Mouse (Mus musculus) layer of hippocampus, postnatal 10 days (tissue): Measurements from ENCODE around the gene Iah1. TPM values are rescaled to one million over a fixed set of nuclear protein-coding genes. Genes with fewer than 3 reads are reported as not detected.

ENCODE experiments used
- DNase-seq, 2 experiments: peaks; one replicate each; pipeline ENCODE4 v3.0.0; 2021; ENCODE audit warnings: low spot score in 2 of 2
- total RNA-seq, 2 experiments: library from RNA; stranded (reverse); gene quantifications; 2 replicates each; pipeline ENCODE4 v1.2.3; 2021

The Iah1 gene
- total RNA-seq, 2 experiments from 2014 or later: 17.8 to 20.6 TPM

GRCm38 (mm10) chr12:21364624-21365435 is 48.6 kb downstream of the Iah1 start:
- no peak for DNase-seq

GRCm38 (mm10) chr12:21368376-21369086 is 52.3 kb downstream of the Iah1 start:
- DNase-seq: no peak

DNA sequence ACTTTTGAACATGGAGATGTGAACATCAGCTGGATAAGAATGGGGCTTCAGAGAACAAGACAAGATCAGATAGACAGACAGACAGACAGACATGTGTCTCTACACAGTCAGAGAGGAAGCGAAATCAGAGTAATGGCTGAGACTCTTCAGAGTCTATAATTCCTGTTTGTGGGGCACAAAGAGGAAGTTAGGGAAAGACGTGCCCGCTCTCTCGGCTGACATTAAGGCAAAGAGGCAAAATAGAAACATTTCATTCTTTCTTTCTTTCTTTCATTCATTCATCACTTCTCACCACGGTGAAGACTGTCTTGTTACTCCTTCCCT is 52.9 kb downstream of the Iah1 start:
- no peak for DNase-seq

GRCm38 (mm10) chr12:21370035-21370611 is 53.9 kb downstream of the Iah1 start:
- DNase-seq: no peak

- DNase-seq: peak; percentile 97
Measured at GRCm38 (mm10) chr12:21373100-21373819, 57.1 kb downstream of the Iah1 start, which contains the start of gene Adam17. Gene Adam17 (minus strand): TSS chr12:21373632.

Other genes starting within 250 kb of the Iah1 start
- gene Cpsf3, start 31.0 kb upstream of the Iah1 start, total RNA-seq: 10 to 100 TPM; 53.1 to 56.8 TPM
- 10 to 100 TPM; 39.5 to 43.0 TPM for gene Itgb1bp1, start 30.1 kb upstream of the Iah1 start, total RNA-seq
- gene Adam17, start 57.2 kb downstream of the Iah1 start, total RNA-seq: 10 to 100 TPM; 21.5 to 26.4 TPM
- 100 to 1,000 TPM; 644 to 671 TPM for gene Ywhaq, start 101.2 kb downstream of the Iah1 start, total RNA-seq